9 mouse cellular contexts compared by ENCODE assay signal in the genomic region with DNA sequence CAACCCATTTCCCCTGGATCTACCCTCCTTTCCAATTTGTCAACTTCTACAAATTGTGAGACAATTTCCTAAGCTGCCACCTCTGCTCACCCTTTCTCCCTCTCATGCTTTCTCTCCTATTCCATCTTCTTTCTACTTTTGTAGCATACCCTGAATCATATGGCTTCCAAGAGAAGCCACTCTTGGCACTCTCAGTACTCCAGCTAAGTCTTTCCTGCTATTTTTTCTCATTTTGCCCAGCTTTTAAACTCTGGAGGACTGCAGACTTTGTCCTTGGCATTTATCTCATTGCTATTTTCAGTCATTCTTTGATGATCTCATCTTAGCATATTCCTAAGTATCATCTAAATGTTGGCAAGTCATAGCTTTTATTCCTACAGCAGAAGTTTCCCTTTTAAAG.
"Had no signal": no experiment of that assay in that cellular context is flagged by ENCODE, and none has a peak within 500 bp of the region (broad histone marks: within the 10 kb centered on the region; RNA-seq: fewer than 3 reads in every experiment).

No protein-coding gene starts in this region.

- DNase-seq: kidney, adult 2 months; kidney, postnatal 14 days; lung, embryonic 14.5 days; lung, postnatal 10 days; lung, postnatal 4 days; midbrain, embryonic 14.5 days; right cerebral cortex, postnatal 25 days; thymus, adult 18-20 months; thymus, postnatal 14 days had no signal
